Mouse (Mus musculus): ENCODE measurements at regions not wholly inside any gene's neighbourhood (a gene's known extent, or its start where the extent isn't known, plus 50 kb on each side); places are given as distances from the start of the nearest gene placed in this dataset.

DNA sequence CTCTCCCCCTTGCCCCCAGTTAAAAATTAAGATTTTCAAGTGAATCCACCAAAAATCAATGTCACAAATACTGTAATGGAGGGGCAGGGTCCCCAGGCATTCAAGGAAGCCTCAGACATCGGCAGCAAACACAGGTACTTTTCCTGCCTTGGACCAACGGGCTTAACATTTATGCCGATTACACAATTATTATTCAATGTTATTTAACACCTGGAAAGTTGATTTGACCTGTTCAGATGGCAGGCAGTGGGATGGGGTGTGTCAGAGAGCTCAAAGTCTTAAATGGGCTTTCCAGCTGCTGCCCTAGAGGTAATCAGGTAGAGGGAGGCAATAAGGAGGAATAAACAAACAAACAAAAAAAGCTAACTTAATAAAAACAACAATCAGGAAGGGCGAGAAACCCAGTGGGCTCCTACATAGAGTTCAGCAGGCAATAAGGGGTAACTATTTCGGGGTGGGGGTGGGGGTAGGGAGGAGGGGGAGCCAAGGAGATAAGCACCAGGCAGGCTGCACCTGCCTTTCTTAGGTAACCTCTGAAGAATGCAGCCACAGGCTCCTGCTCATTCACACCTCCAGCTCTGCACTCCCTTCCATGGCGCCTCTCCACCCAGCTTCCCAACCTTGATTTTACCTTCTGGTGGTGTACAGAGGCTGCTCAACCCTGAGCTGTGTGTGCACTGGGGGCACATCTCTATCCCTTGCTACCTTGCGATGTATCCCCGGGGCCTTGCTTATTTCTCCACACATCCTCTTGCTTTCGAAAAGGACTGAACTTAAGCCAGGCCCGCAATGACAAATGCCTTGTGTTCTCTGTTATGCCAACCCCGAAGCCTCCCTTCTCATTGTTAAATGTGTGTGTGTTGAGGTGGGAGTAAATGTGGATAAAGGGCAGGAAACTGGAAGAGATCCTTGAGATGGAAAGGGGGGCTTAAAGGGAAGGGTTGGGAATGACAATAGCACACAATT is 168.9 kb upstream of the Id2 start:
- Histone ChIP-seq H3K36me3 (ENCODE audit: control insufficient read depth, insufficient read depth, low read length, poor library complexity, severe bottlenecking) (no peaks in the 10 kb centered on the region), H3K9me3 (ENCODE audit: control insufficient read depth, insufficient read depth, low read depth, low read length) (no peaks in the 10 kb centered on the region), H3K27ac (ENCODE audit: insufficient read depth, low read depth, low read length, poor library complexity, severe bottlenecking) (peak overlapping the region; percentile 60), H3K4me1 (ENCODE audit: control insufficient read depth in 2 of 2, insufficient read depth in 2 of 2, low read length in 2 of 2, poor library complexity in 1 of 2) (peaks cover 1 to 8% of the 10 kb centered on the region in 2 experiments; a peak in 1 of 4 replicates), H3K4me3 (ENCODE audit: insufficient read depth in 1 of 2, low read depth in 1 of 2, low read length in 2 of 2, poor library complexity in 1 of 2, severe bottlenecking in 1 of 2) (no peak overlapping the region), H3K9ac (ENCODE audit: insufficient read depth, low read depth, low read length, poor library complexity, severe bottlenecking) (no peak overlapping the region)
- DNase-seq (ENCODE audit: low read depth, low spot score): no peak
- in situ Hi-C loops (cut with MboI; ENCODE audit: low sequenced_read_pairs in 2 of 2, unreplicated experiment in 2 of 2): no loop called here
- TF ChIP-seq ZNF384 (IDR thresholded peaks at IDR 0.05; ENCODE audit: low read depth, low read length): no peak
- no peak for TF ChIP-seq CHD2 (IDR thresholded peaks at IDR 0.05; ENCODE audit: low read depth, low read length)
- no peak for TF ChIP-seq MAFK (IDR thresholded peaks at IDR 0.05; ENCODE audit: insufficient read depth, low read depth, low read length)
- TF ChIP-seq HCFC1 (IDR thresholded peaks at IDR 0.05; ENCODE audit: borderline replicate concordance, insufficient read depth, low read length): no peak
- no peak for TF ChIP-seq ZC3H11A (IDR thresholded peaks at IDR 0.05; ENCODE audit: borderline replicate concordance, low read depth, low read length)

DNA sequence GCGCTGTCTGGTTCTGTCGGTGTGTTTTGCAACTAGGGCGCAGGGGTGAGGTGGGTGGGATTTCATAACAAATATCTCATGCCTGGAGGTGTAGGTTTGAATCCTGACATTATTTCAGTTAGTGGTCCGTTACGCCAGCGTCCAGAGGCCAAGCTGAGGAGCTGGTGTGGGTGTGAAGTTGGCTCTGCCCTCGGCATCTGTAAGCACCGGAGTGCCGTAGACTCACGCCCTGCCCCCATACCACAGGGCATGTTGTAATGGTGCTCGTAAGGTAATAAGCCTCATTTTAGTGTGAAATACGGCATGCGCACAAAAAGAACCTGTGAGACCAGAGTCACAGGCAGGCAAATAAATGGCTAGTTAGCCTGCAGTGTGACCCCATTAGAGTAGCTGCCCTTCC is 168.1 kb upstream of the Id2 start:
- peaks cover 1 to 8% of the 10 kb centered on the region in 2 experiments; a peak in 1 of 4 replicates for H3K4me1 ChIP-seq (ENCODE audit: control insufficient read depth in 2 of 2, insufficient read depth in 2 of 2, low read length in 2 of 2, poor library complexity in 1 of 2)
- TF ChIP-seq MAFK (IDR thresholded peaks at IDR 0.05; ENCODE audit: insufficient read depth, low read depth, low read length) (no peak), ZC3H11A (IDR thresholded peaks at IDR 0.05; ENCODE audit: borderline replicate concordance, low read depth, low read length) (no peak), HCFC1 (IDR thresholded peaks at IDR 0.05; ENCODE audit: borderline replicate concordance, insufficient read depth, low read length) (no peak), CHD2 (IDR thresholded peaks at IDR 0.05; ENCODE audit: low read depth, low read length) (no peak), ZNF384 (IDR thresholded peaks at IDR 0.05; ENCODE audit: low read depth, low read length) (no peak)
- no peak overlapping the region for H3K9ac ChIP-seq (ENCODE audit: insufficient read depth, low read depth, low read length, poor library complexity, severe bottlenecking)
- no peaks in the 10 kb centered on the region for H3K36me3 ChIP-seq (ENCODE audit: control insufficient read depth, insufficient read depth, low read length, poor library complexity, severe bottlenecking)
- no peak for DNase-seq (ENCODE audit: low read depth, low spot score)
- H3K27ac ChIP-seq (ENCODE audit: insufficient read depth, low read depth, low read length, poor library complexity, severe bottlenecking): no peak overlapping the region
- in situ Hi-C loops (cut with MboI; ENCODE audit: low sequenced_read_pairs in 2 of 2, unreplicated experiment in 2 of 2): no loop called here
- H3K9me3 ChIP-seq (ENCODE audit: control insufficient read depth, insufficient read depth, low read depth, low read length): no peaks in the 10 kb centered on the region
- H3K4me3 ChIP-seq (ENCODE audit: insufficient read depth in 1 of 2, low read depth in 1 of 2, low read length in 2 of 2, poor library complexity in 1 of 2, severe bottlenecking in 1 of 2): no peak overlapping the region

DNA sequence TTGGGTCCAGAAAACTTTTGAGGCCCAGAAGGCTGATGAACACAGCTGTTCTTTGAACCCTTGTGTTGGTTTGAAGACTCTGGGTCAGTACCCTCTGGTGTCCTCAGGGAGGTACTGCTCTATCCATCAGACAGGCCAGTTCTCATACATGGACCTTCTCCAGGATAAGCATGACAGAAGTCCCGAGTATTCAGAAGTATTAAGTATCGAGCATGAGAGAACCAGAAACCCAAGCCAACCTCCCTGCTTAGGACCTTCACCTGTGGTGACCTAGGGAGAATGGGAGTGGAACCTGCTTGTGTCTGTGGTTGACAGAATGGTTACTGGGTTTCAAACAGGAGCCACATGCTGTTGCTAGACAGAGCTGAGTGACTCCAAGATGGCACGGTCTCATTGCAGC is 167.5 kb upstream of the Id2 start:
- Histone ChIP-seq H3K9me3 (ENCODE audit: control insufficient read depth, insufficient read depth, low read depth, low read length) (no peaks in the 10 kb centered on the region), H3K27ac (ENCODE audit: insufficient read depth, low read depth, low read length, poor library complexity, severe bottlenecking) (no peak overlapping the region), H3K4me3 (ENCODE audit: insufficient read depth in 1 of 2, low read depth in 1 of 2, low read length in 2 of 2, poor library complexity in 1 of 2, severe bottlenecking in 1 of 2) (no peak overlapping the region), H3K9ac (ENCODE audit: insufficient read depth, low read depth, low read length, poor library complexity, severe bottlenecking) (no peak overlapping the region), H3K4me1 (ENCODE audit: control insufficient read depth in 2 of 2, insufficient read depth in 2 of 2, low read length in 2 of 2, poor library complexity in 1 of 2) (peaks cover 1 to 8% of the 10 kb centered on the region in 2 experiments; a peak in 1 of 4 replicates), H3K36me3 (ENCODE audit: control insufficient read depth, insufficient read depth, low read length, poor library complexity, severe bottlenecking) (no peaks in the 10 kb centered on the region)
- TF ChIP-seq MAFK (IDR thresholded peaks at IDR 0.05; ENCODE audit: insufficient read depth, low read depth, low read length): no peak
- no peak for TF ChIP-seq ZC3H11A (IDR thresholded peaks at IDR 0.05; ENCODE audit: borderline replicate concordance, low read depth, low read length)
- no peak for TF ChIP-seq CHD2 (IDR thresholded peaks at IDR 0.05; ENCODE audit: low read depth, low read length)
- TF ChIP-seq ZNF384 (IDR thresholded peaks at IDR 0.05; ENCODE audit: low read depth, low read length): no peak
- TF ChIP-seq HCFC1 (IDR thresholded peaks at IDR 0.05; ENCODE audit: borderline replicate concordance, insufficient read depth, low read length): no peak
- DNase-seq (ENCODE audit: low read depth, low spot score): no peak
- in situ Hi-C loops (cut with MboI; ENCODE audit: low sequenced_read_pairs in 2 of 2, unreplicated experiment in 2 of 2): no loop called here

DNA sequence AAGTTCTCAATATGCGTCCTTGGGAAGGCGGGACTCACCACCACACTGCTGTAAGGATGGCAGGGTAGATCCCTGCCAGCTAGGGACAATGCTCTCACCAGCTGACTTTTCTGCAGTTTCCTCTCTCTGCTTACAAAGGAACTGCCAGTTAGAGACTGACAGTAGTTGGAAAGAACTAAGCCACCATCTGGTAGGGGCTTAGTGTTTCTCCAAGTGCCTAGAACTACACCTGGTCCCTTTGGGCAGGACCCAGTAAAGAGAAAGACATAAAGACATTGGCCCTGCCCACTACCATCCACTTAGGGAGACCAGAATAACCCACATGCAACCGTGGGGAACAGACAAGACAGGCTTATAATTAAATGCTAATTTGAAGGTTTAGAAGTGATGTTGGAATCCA is 165.5 kb upstream of the Id2 start:
- TF ChIP-seq HCFC1 (IDR thresholded peaks at IDR 0.05; ENCODE audit: borderline replicate concordance, insufficient read depth, low read length) (no peak), ZC3H11A (IDR thresholded peaks at IDR 0.05; ENCODE audit: borderline replicate concordance, low read depth, low read length) (no peak), ZNF384 (IDR thresholded peaks at IDR 0.05; ENCODE audit: low read depth, low read length) (no peak), MAFK (IDR thresholded peaks at IDR 0.05; ENCODE audit: insufficient read depth, low read depth, low read length) (no peak), CHD2 (IDR thresholded peaks at IDR 0.05; ENCODE audit: low read depth, low read length) (no peak)
- no peaks in the 10 kb centered on the region for H3K9me3 ChIP-seq (ENCODE audit: control insufficient read depth, insufficient read depth, low read depth, low read length)
- H3K27ac ChIP-seq (ENCODE audit: insufficient read depth, low read depth, low read length, poor library complexity, severe bottlenecking): no peak overlapping the region
- no peak for DNase-seq (ENCODE audit: low read depth, low spot score)
- in situ Hi-C loops (cut with MboI; ENCODE audit: low sequenced_read_pairs in 2 of 2, unreplicated experiment in 2 of 2): no loop called here
- H3K4me1 ChIP-seq (ENCODE audit: control insufficient read depth in 2 of 2, insufficient read depth in 2 of 2, low read length in 2 of 2, poor library complexity in 1 of 2): peaks cover 1 to 8% of the 10 kb centered on the region in 2 experiments; a peak in 1 of 4 replicates
- H3K4me3 ChIP-seq (ENCODE audit: insufficient read depth in 1 of 2, low read depth in 1 of 2, low read length in 2 of 2, poor library complexity in 1 of 2, severe bottlenecking in 1 of 2): no peak overlapping the region
- H3K9ac ChIP-seq (ENCODE audit: insufficient read depth, low read depth, low read length, poor library complexity, severe bottlenecking): no peak overlapping the region
- no peaks in the 10 kb centered on the region for H3K36me3 ChIP-seq (ENCODE audit: control insufficient read depth, insufficient read depth, low read length, poor library complexity, severe bottlenecking)
